Mouse (Mus musculus): Measurements from ENCODE around the gene Irf2bpl. TPM values are rescaled to one million over a fixed set of nuclear protein-coding genes. Genes with fewer than 3 reads are reported as not detected.

Irf2bpl gene
- polyA plus RNA-seq (2015; fragmentation: Nextera tagmentation; extraction: Ambion mirVana): 69.3 and 76.9 TPM in 2 replicates

- no peaks in the 10 kb centered on the region for H3K9me3 ChIP-seq (replicated peaks; ENCODE audit: control insufficient read depth, low read length, poor library complexity, severe bottlenecking)
Measured at GRCm38 (mm10) chr12:86884197-86885058, at the start of gene Irf2bpl. Irf2bpl (minus strand) TSS chr12:86884798.

DNA sequence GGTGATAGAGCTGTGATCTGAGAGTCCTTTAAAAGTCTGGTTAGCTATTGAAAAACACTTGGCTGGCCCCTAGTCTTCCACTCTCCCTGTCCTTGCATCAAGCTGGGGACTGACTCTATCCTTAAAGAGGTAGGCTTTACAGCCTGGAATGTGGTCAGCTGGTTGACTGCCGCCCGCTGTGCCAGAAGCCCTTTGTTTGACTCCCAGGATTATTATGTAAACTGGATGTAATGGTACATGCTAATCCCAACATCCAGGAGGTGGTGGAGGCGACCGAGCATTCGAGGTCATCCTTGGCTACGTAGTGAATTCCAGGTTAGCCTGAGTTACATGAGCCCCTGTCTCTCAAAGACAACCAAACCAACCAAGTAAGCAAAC is 48.0 kb upstream of the Irf2bpl start:
- H3K9me3 ChIP-seq (replicated peaks; ENCODE audit: control insufficient read depth, low read length, poor library complexity, severe bottlenecking): no peaks in the 10 kb centered on the region; the same call in 1 of the 2 replicates
- no peak overlapping the region for H3K4me2 ChIP-seq (ENCODE audit: low read length)
- no peaks in the 10 kb centered on the region for H3K36me3 ChIP-seq (ENCODE audit: control insufficient read depth, insufficient read depth, low read length)
- H3K4me1 ChIP-seq (ENCODE audit: control insufficient read depth, insufficient read depth, low read length): peaks cover 7% of the 10 kb centered on the region; the same call in 1 of the 2 replicates
- WGBS: 6% methylated on average over 6 of the region's 6 CpGs
- ATAC-seq: no peak
- H3K9ac ChIP-seq (ENCODE audit: low read depth, low read length): no peak overlapping the region
- no peak overlapping the region for H3K27ac ChIP-seq (ENCODE audit: low read length)
- H3K27me3 ChIP-seq (ENCODE audit: control insufficient read depth, insufficient read depth, low read depth, low read length): no peaks in the 10 kb centered on the region
- no peak overlapping the region for H3K4me3 ChIP-seq (ENCODE audit: low read depth, low read length)

More at GRCm38 (mm10) chr12:86884197-86885058, at the start of gene Irf2bpl:
- under 1% methylated on average over 69 of the region's 82 CpGs for WGBS
- H3K27me3 ChIP-seq (ENCODE audit: control insufficient read depth, insufficient read depth, low read depth, low read length): no peaks in the 10 kb centered on the region
- H3K27ac ChIP-seq (ENCODE audit: low read length): peak within 1 kb of the TSS; percentile 99
- H3K4me3 ChIP-seq (ENCODE audit: low read depth, low read length): peak within 1 kb of the TSS; percentile 91
- H3K36me3 ChIP-seq (ENCODE audit: control insufficient read depth, insufficient read depth, low read length): no peaks in the 10 kb centered on the region; the same call in 1 of the 2 replicates
- H3K4me2 ChIP-seq (ENCODE audit: low read length): peak within 1 kb of the TSS; percentile 79
- ATAC-seq: peak; percentile 87
- H3K9ac ChIP-seq (ENCODE audit: low read depth, low read length): peak within 1 kb of the TSS; percentile 98
- H3K4me1 ChIP-seq (ENCODE audit: control insufficient read depth, insufficient read depth, low read length): peaks cover 47% of the 10 kb centered on the region

DNA sequence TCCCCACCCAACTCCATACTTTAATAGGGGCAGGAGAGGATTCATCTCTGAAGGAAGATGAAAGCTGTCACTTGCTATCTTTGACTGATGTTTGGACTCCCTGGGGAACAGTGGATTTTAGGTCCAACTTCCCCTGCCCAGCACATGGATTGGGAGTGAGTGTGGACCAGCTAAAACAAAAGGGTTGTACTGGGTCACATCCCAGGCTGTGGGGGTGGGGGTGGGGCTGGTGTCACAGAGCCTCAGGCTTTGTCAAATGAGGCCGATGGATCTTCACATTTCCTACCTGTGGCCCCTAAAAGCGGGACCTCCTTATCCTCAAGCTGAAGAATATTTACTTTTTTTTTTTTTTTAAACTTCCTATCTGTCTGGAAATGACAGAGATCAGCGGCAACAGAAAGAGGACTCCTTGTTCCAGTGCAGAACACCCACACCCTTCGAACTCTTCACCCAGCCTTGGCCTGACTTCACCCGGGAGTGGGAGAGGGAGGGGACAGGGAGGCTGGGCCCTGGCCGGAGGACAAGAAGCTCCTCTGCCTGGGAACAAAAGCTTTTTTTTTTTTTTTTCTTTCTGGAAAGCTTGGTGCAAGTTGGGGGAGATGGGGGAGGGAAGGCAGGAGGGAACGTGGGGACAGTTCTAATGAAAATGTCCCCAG is 47.4 kb upstream of the Irf2bpl start:
- H3K9ac ChIP-seq (ENCODE audit: low read depth, low read length): no peak overlapping the region
- no peak overlapping the region for H3K4me2 ChIP-seq (ENCODE audit: low read length)
- 8% methylated on average over 7 of the region's 7 CpGs for WGBS
- no peak overlapping the region for H3K4me3 ChIP-seq (ENCODE audit: low read depth, low read length)
- ATAC-seq: no peak
- no peaks in the 10 kb centered on the region for H3K36me3 ChIP-seq (ENCODE audit: control insufficient read depth, insufficient read depth, low read length)
- no peaks in the 10 kb centered on the region for H3K27me3 ChIP-seq (ENCODE audit: control insufficient read depth, insufficient read depth, low read depth, low read length)
- H3K4me1 ChIP-seq (ENCODE audit: control insufficient read depth, insufficient read depth, low read length): peaks cover 7% of the 10 kb centered on the region; the same call in 1 of the 2 replicates
- H3K27ac ChIP-seq (ENCODE audit: low read length): no peak overlapping the region
- no peaks in the 10 kb centered on the region; the same call in 1 of the 2 replicates for H3K9me3 ChIP-seq (replicated peaks; ENCODE audit: control insufficient read depth, low read length, poor library complexity, severe bottlenecking)

GRCm38 (mm10) chr12:86930934-86931729 is 46.5 kb upstream of the Irf2bpl start:
- ATAC-seq: no peak
- WGBS: 68% methylated on average over 6 of the region's 6 CpGs
- Histone ChIP-seq H3K4me2 (ENCODE audit: low read length) (no peak overlapping the region), H3K36me3 (ENCODE audit: control insufficient read depth, insufficient read depth, low read length) (no peaks in the 10 kb centered on the region), H3K27ac (ENCODE audit: low read length) (no peak overlapping the region), H3K27me3 (ENCODE audit: control insufficient read depth, insufficient read depth, low read depth, low read length) (no peaks in the 10 kb centered on the region), H3K9me3 (replicated peaks; ENCODE audit: control insufficient read depth, low read length, poor library complexity, severe bottlenecking) (no peaks in the 10 kb centered on the region; the same call in 1 of the 2 replicates), H3K4me1 (ENCODE audit: control insufficient read depth, insufficient read depth, low read length) (peaks cover 7% of the 10 kb centered on the region; the same call in 1 of the 2 replicates), H3K9ac (ENCODE audit: low read depth, low read length) (no peak overlapping the region), H3K4me3 (ENCODE audit: low read depth, low read length) (no peak overlapping the region)

DNA sequence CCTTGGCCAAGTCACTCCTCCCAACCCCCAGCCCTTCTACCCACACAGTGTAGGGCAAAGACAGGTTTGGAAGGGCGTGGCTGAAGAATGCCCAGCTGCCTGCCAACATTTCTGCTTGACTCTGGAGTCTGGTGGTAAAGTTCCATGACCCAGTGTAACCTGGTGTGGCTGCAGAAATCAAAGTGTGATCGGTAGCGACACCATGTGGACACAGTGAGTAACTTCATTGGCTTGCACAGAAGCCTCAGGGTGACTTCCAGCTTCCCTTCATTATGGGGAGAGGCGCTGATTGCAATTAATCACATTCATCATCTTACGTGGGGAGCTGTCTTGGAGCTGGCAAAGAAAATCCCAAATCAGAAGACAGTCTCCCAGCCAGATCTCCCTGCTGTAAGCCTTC is 39.2 kb upstream of the Irf2bpl start:
- no peak overlapping the region for H3K9ac ChIP-seq (ENCODE audit: low read depth, low read length)
- peak; percentile 37 for ATAC-seq
- 6% methylated on average over 5 of the region's 5 CpGs for WGBS

DNA sequence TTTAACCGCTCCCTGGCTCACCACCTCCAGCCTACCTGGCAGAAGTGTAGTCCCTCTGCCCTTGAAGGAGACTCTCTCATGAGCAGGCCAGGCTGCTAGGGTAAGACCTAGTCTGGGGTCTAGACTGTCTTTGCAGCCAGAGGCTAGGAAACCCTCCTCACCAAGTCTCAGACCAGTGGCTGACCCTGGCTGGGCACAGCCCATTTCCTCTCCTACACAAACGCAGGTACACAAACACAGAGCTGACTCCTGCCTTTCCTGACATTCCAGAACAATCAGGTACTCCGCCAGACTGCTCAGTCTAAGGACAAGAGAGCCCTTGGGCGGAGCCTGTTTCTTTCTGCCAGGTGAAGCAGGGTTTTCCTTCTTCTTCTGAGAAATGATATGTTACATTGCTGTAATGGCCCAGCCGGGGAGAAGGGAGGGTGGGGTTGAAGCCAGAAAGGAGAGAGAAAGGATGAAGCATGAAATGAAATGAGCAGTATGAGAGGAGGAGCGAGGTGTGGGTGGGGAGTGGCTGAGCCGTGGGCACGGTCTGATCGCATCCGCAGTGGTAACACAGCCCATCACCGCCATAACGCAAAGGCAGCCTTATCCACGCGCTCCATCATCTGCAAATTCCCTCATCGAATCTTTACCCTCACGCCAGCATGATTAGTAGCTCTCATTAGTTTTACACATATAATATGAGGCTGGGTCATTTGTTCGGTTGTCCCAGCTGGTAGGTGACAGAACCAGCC is 34.6 kb upstream of the Irf2bpl start:
- H3K4me1 ChIP-seq (ENCODE audit: control insufficient read depth, insufficient read depth, low read length): peaks cover 35% of the 10 kb centered on the region
- H3K9ac ChIP-seq (ENCODE audit: low read depth, low read length): peak overlapping the region; percentile 31; the same call in 1 of the 2 replicates

More for the DNA sequence above, 39.2 kb upstream of the Irf2bpl start:
- no peak overlapping the region for H3K4me2 ChIP-seq (ENCODE audit: low read length)
- H3K27me3 ChIP-seq (ENCODE audit: control insufficient read depth, insufficient read depth, low read depth, low read length): no peaks in the 10 kb centered on the region
- H3K9me3 ChIP-seq (replicated peaks; ENCODE audit: control insufficient read depth, low read length, poor library complexity, severe bottlenecking): no peaks in the 10 kb centered on the region; the same call in 1 of the 2 replicates
- H3K4me1 ChIP-seq (ENCODE audit: control insufficient read depth, insufficient read depth, low read length): peaks cover 19% of the 10 kb centered on the region
- H3K36me3 ChIP-seq (ENCODE audit: control insufficient read depth, insufficient read depth, low read length): no peaks in the 10 kb centered on the region
- H3K4me3 ChIP-seq (ENCODE audit: low read depth, low read length): no peak overlapping the region
- peak overlapping the region; percentile 74 for H3K27ac ChIP-seq (ENCODE audit: low read length)

DNA sequence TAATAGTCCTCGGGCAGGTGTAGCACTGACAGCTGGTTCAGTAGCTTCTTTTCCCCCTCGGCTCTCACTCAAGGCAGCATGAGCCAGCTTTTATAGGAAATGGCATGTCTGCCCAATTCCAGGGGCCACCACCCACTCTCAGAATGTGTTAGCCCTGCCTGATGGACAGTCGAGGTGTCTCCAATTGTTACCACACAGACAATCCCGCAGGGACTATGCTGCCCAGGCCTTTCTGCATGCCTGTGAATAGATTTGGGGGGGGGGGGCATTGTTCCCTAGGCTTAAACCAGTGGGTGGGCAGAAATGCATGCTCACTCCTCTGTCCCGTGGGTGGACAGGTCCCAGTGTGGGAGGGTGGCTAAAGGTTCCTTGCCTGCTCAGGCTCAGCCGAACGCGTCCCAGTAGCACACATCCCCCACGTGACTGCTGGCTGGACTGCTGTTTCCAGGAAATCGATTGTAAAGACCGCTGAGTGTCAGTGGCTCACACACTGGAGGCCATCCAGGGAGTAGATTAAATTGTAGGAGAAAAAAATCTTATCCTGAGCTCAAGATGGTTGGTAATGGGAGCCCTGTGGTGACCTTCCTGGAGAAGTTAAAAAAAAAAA is 33.9 kb upstream of the Irf2bpl start:
- Histone ChIP-seq H3K9me3 (replicated peaks; ENCODE audit: control insufficient read depth, low read length, poor library complexity, severe bottlenecking) (no peaks in the 10 kb centered on the region), H3K27me3 (ENCODE audit: control insufficient read depth, insufficient read depth, low read depth, low read length) (no peaks in the 10 kb centered on the region), H3K9ac (ENCODE audit: low read depth, low read length) (peak overlapping the region; percentile 42), H3K4me3 (ENCODE audit: low read depth, low read length) (no peak overlapping the region), H3K4me2 (ENCODE audit: low read length) (no peak overlapping the region), H3K36me3 (ENCODE audit: control insufficient read depth, insufficient read depth, low read length) (no peaks in the 10 kb centered on the region), H3K27ac (ENCODE audit: low read length) (peak overlapping the region; percentile 81), H3K4me1 (ENCODE audit: control insufficient read depth, insufficient read depth, low read length) (peaks cover 31% of the 10 kb centered on the region)
- 5% methylated on average over 11 of the region's 11 CpGs for WGBS
- peak; percentile 36 for ATAC-seq

More for the DNA sequence above, 34.6 kb upstream of the Irf2bpl start:
- 0 out of 2 replicates have a peak, but pooled peaks have one; percentile 15 for ATAC-seq
- Histone ChIP-seq H3K4me2 (ENCODE audit: low read length) (no peak overlapping the region), H3K4me3 (ENCODE audit: low read depth, low read length) (no peak overlapping the region), H3K27ac (ENCODE audit: low read length) (peak overlapping the region; percentile 81), H3K9me3 (replicated peaks; ENCODE audit: control insufficient read depth, low read length, poor library complexity, severe bottlenecking) (no peaks in the 10 kb centered on the region), H3K36me3 (ENCODE audit: control insufficient read depth, insufficient read depth, low read length) (no peaks in the 10 kb centered on the region), H3K27me3 (ENCODE audit: control insufficient read depth, insufficient read depth, low read depth, low read length) (no peaks in the 10 kb centered on the region)
- WGBS: 67% methylated on average over 17 of the region's 17 CpGs
